Mouse (Mus musculus): ENCODE measurements around the gene Hyal4. TPM values are rescaled to one million over a fixed set of nuclear protein-coding genes. Genes with fewer than 3 reads are reported as not detected.

The Hyal4 gene
- polyA plus RNA-seq, 1 experiment from 2014 or later: not detected

Other genes with a start within 250 kb of the Hyal4 start
- gene Iqub, start 233.3 kb upstream of the Hyal4 start, polyA plus RNA-seq (2015; fragmentation: Nextera tagmentation; extraction: Ambion mirVana): 1.2 and 2.1 TPM in 2 replicates
- 313 and 328 TPM in 2 replicates for gene Ndufa5, start 220.3 kb upstream of the Hyal4 start, polyA plus RNA-seq (2015; fragmentation: Nextera tagmentation; extraction: Ambion mirVana)
- not detected in 2 replicates for gene Asb15, start 220.2 kb upstream of the Hyal4 start, polyA plus RNA-seq (2015; fragmentation: Nextera tagmentation; extraction: Ambion mirVana)
- not detected in 2 replicates for gene Lmod2, start 150.6 kb upstream of the Hyal4 start, polyA plus RNA-seq (2015; fragmentation: Nextera tagmentation; extraction: Ambion mirVana)
- gene Wasl, start 83.3 kb upstream of the Hyal4 start, polyA plus RNA-seq (2015; fragmentation: Nextera tagmentation; extraction: Ambion mirVana): 71.0 and 74.1 TPM in 2 replicates
- not detected in 2 replicates for gene Hyal6, start 15.1 kb upstream of the Hyal4 start, polyA plus RNA-seq (2015; fragmentation: Nextera tagmentation; extraction: Ambion mirVana)
- not detected in 2 replicates for gene Spam1, start 42.9 kb downstream of the Hyal4 start, polyA plus RNA-seq (2015; fragmentation: Nextera tagmentation; extraction: Ambion mirVana)
- not detected in 2 replicates for gene Hyal5, start 109.7 kb downstream of the Hyal4 start, polyA plus RNA-seq (2015; fragmentation: Nextera tagmentation; extraction: Ambion mirVana)
- gene Tmem229a, start 208.0 kb downstream of the Hyal4 start, polyA plus RNA-seq (2015; fragmentation: Nextera tagmentation; extraction: Ambion mirVana): 1.9 and 2.0 TPM in 2 replicates